Mouse (Mus musculus) urinary bladder, adult 18-20 months (tissue): Measurements from ENCODE around the gene Gm21312.
"Not testable (repeated sequence)": the region's sequence is repeated elsewhere in the genome, so short reads cannot be mapped to it uniquely, and the experiment has no call there.

Source experiments
- DNase-seq, 2 experiments: peaks; one replicate each; pipeline ENCODE4 v3.0.0; 2022; ENCODE audit warnings: low spot score in 2 of 2, mixed read lengths in 2 of 2

Gm21312 gene

DNA sequence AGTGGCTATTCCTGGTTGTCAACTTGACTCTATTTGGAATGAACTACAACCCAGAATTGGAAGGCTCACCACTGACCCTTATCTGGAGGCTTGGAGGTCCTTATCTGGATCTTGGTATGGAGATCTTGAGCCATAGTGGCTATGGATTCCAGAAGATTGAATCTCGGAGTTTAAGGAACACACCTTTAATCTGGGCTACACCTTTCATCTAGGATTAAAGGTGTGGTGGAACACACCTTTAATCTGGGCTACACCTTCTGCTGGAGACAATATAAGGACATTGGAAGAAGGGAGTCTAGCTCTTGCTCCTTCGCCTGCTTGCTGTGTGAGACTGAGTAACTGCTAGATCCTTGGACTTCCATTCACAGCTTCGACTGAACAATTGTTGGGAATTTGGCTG is at the start of gene Gm21312:
TSS of gene Gm21312 (plus strand) at position 301 of the 400 bp plus-strand sequence.
- not testable (repeated sequence) for DNase-seq

DNA sequence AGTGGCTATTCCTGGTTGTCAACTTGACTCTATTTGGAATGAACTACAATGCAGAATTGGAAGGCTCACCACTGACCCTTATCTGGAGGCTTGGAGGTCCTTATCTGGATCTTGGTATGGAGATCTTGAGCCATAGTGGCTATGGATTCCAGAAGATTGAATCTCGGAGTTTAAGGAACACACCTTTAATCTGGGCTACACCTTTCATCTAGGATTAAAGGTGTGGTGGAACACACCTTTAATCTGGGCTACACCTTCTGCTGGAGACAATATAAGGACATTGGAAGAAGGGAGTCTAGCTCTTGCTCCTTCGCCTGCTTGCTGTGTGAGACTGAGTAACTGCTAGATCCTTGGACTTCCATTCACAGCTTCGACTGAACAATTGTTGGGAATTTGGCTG is 34.1 kb upstream of the Gm21312 start, which contains the start of gene Gm21293:
TSS of gene Gm21293 (plus strand) at position 301 of the 400 bp plus-strand sequence.
- not testable (repeated sequence) for DNase-seq

DNA sequence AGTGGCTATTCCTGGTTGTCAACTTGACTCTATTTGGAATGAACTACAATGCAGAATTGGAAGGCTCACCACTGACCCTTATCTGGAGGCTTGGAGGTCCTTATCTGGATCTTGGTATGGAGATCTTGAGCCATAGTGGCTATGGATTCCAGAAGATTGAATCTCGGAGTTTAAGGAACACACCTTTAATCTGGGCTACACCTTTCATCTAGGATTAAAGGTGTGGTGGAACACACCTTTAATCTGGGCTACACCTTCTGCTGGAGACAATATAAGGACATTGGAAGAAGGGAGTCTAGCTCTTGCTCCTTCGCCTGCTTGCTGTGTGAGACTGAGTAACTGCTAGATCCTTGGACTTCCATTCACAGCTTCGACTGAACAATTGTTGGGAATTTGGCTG is 25.6 kb upstream of the Gm21312 start, which contains the start of gene Gm6763:
TSS of gene Gm6763 (plus strand) at position 301 of the 400 bp plus-strand sequence.
- DNase-seq = not testable (repeated sequence)

DNA sequence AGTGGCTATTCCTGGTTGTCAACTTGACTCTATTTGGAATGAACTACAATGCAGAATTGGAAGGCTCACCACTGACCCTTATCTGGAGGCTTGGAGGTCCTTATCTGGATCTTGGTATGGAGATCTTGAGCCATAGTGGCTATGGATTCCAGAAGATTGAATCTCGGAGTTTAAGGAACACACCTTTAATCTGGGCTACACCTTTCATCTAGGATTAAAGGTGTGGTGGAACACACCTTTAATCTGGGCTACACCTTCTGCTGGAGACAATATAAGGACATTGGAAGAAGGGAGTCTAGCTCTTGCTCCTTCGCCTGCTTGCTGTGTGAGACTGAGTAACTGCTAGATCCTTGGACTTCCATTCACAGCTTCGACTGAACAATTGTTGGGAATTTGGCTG is 17.1 kb upstream of the Gm21312 start, which contains the start of gene Gm8764:
TSS of gene Gm8764 (plus strand) at position 301 of the 400 bp plus-strand sequence.
- not testable (repeated sequence) for DNase-seq

DNA sequence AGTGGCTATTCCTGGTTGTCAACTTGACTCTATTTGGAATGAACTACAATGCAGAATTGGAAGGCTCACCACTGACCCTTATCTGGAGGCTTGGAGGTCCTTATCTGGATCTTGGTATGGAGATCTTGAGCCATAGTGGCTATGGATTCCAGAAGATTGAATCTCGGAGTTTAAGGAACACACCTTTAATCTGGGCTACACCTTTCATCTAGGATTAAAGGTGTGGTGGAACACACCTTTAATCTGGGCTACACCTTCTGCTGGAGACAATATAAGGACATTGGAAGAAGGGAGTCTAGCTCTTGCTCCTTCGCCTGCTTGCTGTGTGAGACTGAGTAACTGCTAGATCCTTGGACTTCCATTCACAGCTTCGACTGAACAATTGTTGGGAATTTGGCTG is 8.6 kb upstream of the Gm21312 start, which contains the start of gene Gm21304:
TSS of gene Gm21304 (plus strand) at position 301 of the 400 bp plus-strand sequence.
- not testable (repeated sequence) for DNase-seq

DNA sequence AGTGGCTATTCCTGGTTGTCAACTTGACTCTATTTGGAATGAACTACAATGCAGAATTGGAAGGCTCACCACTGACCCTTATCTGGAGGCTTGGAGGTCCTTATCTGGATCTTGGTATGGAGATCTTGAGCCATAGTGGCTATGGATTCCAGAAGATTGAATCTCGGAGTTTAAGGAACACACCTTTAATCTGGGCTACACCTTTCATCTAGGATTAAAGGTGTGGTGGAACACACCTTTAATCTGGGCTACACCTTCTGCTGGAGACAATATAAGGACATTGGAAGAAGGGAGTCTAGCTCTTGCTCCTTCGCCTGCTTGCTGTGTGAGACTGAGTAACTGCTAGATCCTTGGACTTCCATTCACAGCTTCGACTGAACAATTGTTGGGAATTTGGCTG is 8.4 kb downstream of the Gm21312 start, which contains the start of gene Gm20765:
TSS of gene Gm20765 (plus strand) at position 301 of the 400 bp plus-strand sequence.
- DNase-seq = not testable (repeated sequence)

DNA sequence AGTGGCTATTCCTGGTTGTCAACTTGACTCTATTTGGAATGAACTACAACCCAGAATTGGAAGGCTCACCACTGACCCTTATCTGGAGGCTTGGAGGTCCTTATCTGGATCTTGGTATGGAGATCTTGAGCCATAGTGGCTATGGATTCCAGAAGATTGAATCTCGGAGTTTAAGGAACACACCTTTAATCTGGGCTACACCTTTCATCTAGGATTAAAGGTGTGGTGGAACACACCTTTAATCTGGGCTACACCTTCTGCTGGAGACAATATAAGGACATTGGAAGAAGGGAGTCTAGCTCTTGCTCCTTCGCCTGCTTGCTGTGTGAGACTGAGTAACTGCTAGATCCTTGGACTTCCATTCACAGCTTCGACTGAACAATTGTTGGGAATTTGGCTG is 16.9 kb downstream of the Gm21312 start, which contains the start of gene Gm4340:
TSS of gene Gm4340 (plus strand) at position 301 of the 400 bp plus-strand sequence.
- not testable (repeated sequence) for DNase-seq

DNA sequence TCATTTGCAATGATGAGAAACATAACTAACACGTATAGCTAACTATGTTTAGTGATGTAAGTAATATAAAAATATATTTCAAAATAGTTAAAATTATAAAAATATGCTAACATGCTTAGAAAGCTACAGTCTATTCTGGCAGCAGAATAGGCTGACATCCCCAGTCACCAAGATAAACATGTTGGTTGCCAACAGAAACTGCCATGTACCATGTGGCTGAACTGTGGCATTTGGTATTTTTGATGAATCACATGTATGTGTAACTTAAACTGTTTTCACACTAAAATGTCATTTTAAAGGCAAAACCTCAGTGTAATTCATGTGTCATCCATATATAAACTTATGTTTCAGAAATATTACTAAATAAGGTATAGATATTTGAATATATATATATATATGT is 32.8 kb downstream of the Gm21312 start:
- DNase-seq = no peak

DNA sequence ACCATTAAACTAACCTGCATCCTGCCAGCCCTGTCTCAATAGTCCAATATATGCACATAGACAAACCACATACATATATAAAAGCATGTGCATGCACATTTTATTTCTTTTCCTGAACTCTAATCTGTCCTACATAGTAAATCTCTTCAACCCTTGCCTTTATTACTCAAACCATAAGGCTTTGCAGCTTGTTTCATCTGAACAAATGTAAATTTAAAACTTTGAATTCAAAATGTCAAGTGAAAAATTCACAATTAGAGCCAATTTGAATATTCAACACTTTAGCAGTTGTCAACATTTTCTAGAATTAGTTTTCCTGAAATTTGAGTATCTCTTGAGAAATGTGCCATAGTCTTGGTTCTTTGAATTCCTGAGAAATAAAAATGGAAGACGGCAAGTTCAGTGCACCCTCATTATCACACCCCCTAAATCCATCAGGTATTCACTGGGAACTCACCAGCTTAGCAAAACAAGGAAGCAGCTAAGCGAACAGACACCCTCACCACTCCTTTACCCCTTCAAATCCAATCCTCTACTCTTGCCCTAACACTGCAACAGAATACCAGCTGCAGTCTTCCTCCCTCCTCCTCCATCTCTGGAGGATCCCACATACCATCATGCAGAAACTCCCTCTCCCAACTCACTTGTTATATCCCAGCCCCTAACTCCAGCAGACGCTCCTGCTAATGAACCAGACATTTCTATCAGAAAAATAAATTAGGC is 33.6 kb downstream of the Gm21312 start:
- DNase-seq = no peak

DNA sequence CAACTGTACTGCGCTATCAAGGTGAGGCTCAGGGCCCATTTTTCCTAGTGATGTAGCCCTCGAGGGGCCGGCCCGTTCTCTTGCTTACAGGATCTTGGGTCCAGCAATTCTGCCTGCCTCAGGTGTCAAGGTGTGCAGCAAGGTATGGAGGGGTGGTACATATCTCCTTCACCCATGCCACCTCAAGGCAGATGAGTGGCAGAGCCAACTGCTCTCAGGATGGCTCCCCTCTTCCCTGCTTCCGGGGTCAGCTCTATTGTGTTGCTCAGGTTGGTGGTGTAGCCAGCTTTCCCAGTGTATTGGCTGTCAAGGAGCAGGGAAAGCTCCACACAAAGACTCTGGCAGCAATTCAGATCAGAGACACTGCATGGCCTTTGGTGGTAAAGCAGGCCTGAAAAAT is 37.7 kb downstream of the Gm21312 start:
- no peak for DNase-seq

DNA sequence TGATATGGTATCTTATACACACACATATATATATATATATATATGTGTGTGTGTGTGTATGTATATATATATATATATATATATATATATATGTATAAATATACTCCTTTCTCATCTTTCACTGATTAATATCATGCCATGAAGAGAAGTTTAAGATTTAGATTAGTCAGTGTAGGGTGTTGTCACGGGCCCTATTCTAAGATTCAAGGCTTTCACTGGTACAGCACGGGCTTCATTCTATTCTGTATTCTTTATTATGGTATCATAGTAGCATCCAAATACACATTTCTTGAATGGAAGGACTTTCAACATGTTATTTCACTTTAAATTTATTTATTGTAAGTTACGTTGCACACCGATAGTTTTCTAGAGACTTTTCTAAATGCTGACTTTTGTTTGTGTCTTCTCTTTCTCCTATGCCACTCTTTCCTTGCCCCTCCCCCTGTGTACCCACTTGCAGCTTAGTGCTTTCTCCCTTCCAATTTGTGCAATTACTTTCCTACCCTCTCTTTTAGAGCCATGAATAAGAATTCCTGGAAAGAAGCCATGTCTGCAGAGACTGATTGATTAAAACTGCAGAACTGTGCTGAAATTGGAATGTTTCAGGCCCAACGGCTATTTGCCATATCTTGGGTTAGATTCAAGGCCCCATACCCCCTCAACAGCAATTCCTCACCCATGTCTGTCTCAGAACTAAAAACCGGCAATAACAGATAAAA is 43.6 kb downstream of the Gm21312 start:
- no peak for DNase-seq
